Mouse (Mus musculus) embryonic stem cell, embryonic (primary cell): ENCODE data around the gene Trhr2.

ENCODE experiments used
- CTCF ChIA-PET, 4 experiments: fragments of 300-600 bp in 2 of 4; fragments of 350-600 bp in 2 of 4; sonication (Branson Sonifier 250); formaldehyde crosslinking; loops; one replicate each; lab custom pipeline; 2022; ENCODE audit warnings: inconsistent platforms in 2 of 4; lab: Charles Lee
- POLR2A ChIA-PET, 4 experiments: fragments of 300-600 bp in 2 of 4; fragments of 350-600 bp in 2 of 4; sonication (Branson Sonifier 250); formaldehyde crosslinking; loops; one replicate each; lab custom pipeline; 2022; ENCODE audit warnings: antibody characterized with exemption in 4 of 4, inconsistent platforms in 1 of 4; lab: Charles Lee

The Trhr2 gene

GRCm38 (mm10) chr8:122360696-122361416 lies at the start of gene Trhr2:
Gene Trhr2, minus strand, starts transcription at chr8:122360746.
- POLR2A ChIA-PET = no interaction called here
- CTCF ChIA-PET = interaction anchor here in 1 of 4 experiments (0.5 kb wide), 2 partner anchors 58 to 451 kb away, joined by 3 to 6 read pairs; no protein-coding TSS in a partner anchor

- POLR2A ChIA-PET = interaction anchor here in 1 of 4 experiments (1.5 kb wide), 1 partner anchor 16 kb away, joined by 5 read pairs; no protein-coding TSS in a partner anchor
- CTCF ChIA-PET = no interaction called here
Observed at GRCm38 (mm10) chr8:122407678-122408077, 47.1 kb upstream of the Trhr2 start.

GRCm38 (mm10) chr8:122405146-122405805 lies 44.7 kb upstream of the Trhr2 start:
- ChIA-PET CTCF (interaction anchor here in 1 of 4 experiments (0.5 kb wide), 1 partner anchor 363 kb away, joined by 3 read pairs; no protein-coding TSS in a partner anchor), POLR2A (interaction anchor here in 2 of 4 experiments (0.8 to 1.7 kb wide), 5 partner anchors 9 to 18 kb away, joined by 3 to 4 read pairs (median 3); no protein-coding TSS in a partner anchor)

DNA sequence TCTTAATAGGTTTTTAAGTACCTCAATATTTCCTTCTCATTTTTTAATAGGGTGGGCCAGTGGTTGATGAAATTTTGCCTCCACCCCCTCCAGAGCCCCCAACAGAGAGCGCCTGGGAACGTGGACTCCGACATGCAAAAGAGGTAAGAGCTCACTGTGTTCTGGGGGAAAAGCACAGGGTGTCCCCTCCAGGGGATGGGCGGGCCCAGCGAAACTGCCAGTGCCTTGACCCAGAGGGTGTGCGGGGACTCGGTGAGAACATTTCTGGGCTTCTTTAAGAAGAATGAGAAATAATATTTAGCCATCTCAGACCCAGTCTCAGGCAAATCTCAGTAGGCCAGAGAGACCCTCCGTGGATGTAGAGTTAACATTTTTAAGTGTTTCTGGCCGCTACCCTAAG lies 37.6 kb upstream of the Trhr2 start:
- ChIA-PET CTCF (interaction anchor here in 3 of 4 experiments (0.6 to 1.7 kb wide), 5 partner anchors 9 to 100 kb away, joined by 3 to 20 read pairs (median 4); no protein-coding TSS in a partner anchor), POLR2A (interaction anchor here in 3 of 4 experiments (0.6 to 2.6 kb wide), 7 partner anchors 11 to 293 kb away, joined by 3 to 6 read pairs (median 5); partner anchors contain the start of genes Cyba (in 1 of the 3) and Zc3h18 (in 1 of the 3))

- ChIA-PET CTCF (no interaction called here), POLR2A (interaction anchor here in 3 of 4 experiments (0.7 to 1.3 kb wide), 6 partner anchors 9 to 464 kb away, joined by 3 to 7 read pairs (median 4); no protein-coding TSS in a partner anchor)
Observed at GRCm38 (mm10) chr8:122395291-122395690, 34.7 kb upstream of the Trhr2 start.

GRCm38 (mm10) chr8:122393717-122394116 lies 33.2 kb upstream of the Trhr2 start:
- CTCF ChIA-PET = interaction anchor here in 1 of 4 experiments (0.6 kb wide), 1 partner anchor 1148 kb away, joined by 5 read pairs; no protein-coding TSS in a partner anchor
- POLR2A ChIA-PET = no interaction called here

DNA sequence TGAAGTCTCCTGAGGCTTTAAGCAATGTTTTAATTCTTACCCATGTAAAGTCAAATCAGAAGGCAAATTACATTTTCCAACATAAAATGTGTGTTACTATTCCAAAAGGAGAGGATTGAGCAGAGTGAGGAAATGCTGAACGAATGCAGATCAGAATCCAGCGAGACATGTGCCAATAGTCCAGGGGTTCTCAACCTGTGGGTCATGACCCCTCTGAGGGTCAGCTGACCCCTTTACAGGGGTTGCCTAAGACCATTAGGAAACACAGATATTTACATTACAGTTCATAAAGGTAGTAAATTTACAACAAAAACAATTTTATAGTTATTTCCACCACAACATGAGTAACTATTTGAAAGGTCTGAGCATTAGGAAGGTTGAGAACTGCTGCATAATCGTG lies 30.2 kb upstream of the Trhr2 start:
- ChIA-PET CTCF (interaction anchor here in 2 of 4 experiments (0.6 kb wide), 2 partner anchors 412 to 458 kb away, joined by 10 to 15 read pairs; no protein-coding TSS in a partner anchor), POLR2A (interaction anchor here in 2 of 4 experiments (0.6 to 5.1 kb wide), 7 partner anchors 12 to 304 kb away, joined by 3 to 39 read pairs (median 4); partner anchors contain the start of genes Mvd (in 1 of the 2) and Zc3h18 (in 1 of the 2))

DNA sequence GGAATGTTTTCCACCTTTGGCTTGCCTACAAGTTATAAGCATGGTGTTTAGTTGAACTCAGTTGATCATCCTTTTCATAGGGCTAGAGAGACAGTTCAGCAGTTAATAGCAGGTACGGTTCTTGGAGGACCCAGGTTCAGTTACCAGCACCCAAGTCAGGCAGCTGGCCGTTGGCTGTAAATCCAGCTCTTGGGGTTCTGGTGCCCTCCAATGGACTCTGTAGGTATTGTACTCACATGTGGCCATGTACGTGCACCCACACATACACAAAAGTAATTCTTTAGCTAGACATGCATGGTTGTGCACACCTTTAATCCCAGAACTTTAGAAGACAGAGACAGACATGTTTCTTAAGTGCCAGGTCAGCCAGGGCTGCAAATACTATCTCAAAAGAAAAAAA lies 28.8 kb upstream of the Trhr2 start:
- CTCF ChIA-PET = interaction anchor here in 3 of 4 experiments (0.5 to 1.6 kb wide), 9 partner anchors 8 to 160 kb away, joined by 3 to 6 read pairs (median 4); no protein-coding TSS in a partner anchor

GRCm38 (mm10) chr8:122383039-122383438 lies 22.5 kb upstream of the Trhr2 start:
- CTCF ChIA-PET = no interaction called here
- POLR2A ChIA-PET = interaction anchor here in 1 of 4 experiments (0.6 kb wide), 1 partner anchor 9 kb away, joined by 3 read pairs; no protein-coding TSS in a partner anchor

More for the DNA sequence above, 28.8 kb upstream of the Trhr2 start:
- POLR2A ChIA-PET = interaction anchor here in 3 of 4 experiments (0.5 to 5.1 kb wide), 6 partner anchors 10 to 513 kb away, joined by 3 to 39 read pairs (median 6); partner anchors contain the start of gene Zc3h18 (in 2 of the 3)

GRCm38 (mm10) chr8:122376365-122377231 lies 16.1 kb upstream of the Trhr2 start, which contains the start of gene Zc3h18:
Gene Zc3h18, plus strand, starts transcription at chr8:122376609.
- ChIA-PET CTCF (interaction anchor here in 2 of 4 experiments (0.6 to 1.5 kb wide), 4 partner anchors 97 to 802 kb away, joined by 3 to 6 read pairs (median 4); no protein-coding TSS in a partner anchor), POLR2A (interaction anchor here in 3 of 4 experiments (0.8 to 5.2 kb wide), 28 partner anchors 7 to 525 kb away, joined by 3 to 39 read pairs (median 4); partner anchors contain the start of genes Cyba (in 2 of the 3), Mvd (in 2 of the 3), Cdt1 (in 1 of the 3) and Il17c (in 1 of the 3))

- ChIA-PET CTCF (interaction anchor here in 2 of 4 experiments (0.7 to 1.5 kb wide), 4 partner anchors 96 to 398 kb away, joined by 3 to 6 read pairs (median 4); no protein-coding TSS in a partner anchor), POLR2A (interaction anchor here in 2 of 4 experiments (0.7 to 5.2 kb wide), 11 partner anchors 11 to 834 kb away, joined by 3 to 39 read pairs (median 3); partner anchors contain the start of genes Il17c (in 1 of the 2), Mvd (in 1 of the 2) and Zfpm1 (in 1 of the 2))
Observed at GRCm38 (mm10) chr8:122375751-122376364, 15.3 kb upstream of the Trhr2 start.

DNA sequence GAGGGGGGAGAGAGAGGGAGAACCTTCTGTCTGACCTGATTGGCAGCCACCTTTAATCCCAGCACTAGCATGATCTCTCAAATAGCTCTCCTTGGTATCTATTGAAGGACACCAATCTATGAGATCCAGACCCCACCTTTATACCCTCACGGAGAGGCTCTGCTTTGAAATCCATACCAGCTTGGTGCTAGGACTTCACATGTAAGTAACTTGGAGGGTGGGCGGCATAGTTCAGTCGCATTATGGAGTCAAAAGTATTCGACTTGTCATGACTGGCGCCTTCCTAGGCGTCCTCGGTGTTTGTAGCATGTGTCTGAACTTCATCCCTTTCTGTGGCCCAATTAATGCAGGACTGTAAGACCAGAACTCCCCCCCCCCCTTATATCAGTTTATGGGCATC lies 14.8 kb upstream of the Trhr2 start:
- CTCF ChIA-PET = interaction anchor here in 2 of 4 experiments (0.8 to 1.5 kb wide), 3 partner anchors 85 to 397 kb away, joined by 3 read pairs; no protein-coding TSS in a partner anchor
- POLR2A ChIA-PET = interaction anchor here in 3 of 4 experiments (0.7 to 2.8 kb wide), 9 partner anchors 11 to 1706 kb away, joined by 3 to 8 read pairs (median 3); partner anchors contain the start of gene Zfpm1 (in 1 of the 3)

GRCm38 (mm10) chr8:122371706-122372105 lies 11.2 kb upstream of the Trhr2 start:
- ChIA-PET CTCF (interaction anchor here in 2 of 4 experiments (0.7 kb wide), 2 partner anchors 73 to 190 kb away, joined by 3 read pairs; no protein-coding TSS in a partner anchor), POLR2A (interaction anchor here in 1 of 4 experiments (0.6 kb wide), 1 partner anchor 107 kb away, joined by 4 read pairs; no protein-coding TSS in a partner anchor)

DNA sequence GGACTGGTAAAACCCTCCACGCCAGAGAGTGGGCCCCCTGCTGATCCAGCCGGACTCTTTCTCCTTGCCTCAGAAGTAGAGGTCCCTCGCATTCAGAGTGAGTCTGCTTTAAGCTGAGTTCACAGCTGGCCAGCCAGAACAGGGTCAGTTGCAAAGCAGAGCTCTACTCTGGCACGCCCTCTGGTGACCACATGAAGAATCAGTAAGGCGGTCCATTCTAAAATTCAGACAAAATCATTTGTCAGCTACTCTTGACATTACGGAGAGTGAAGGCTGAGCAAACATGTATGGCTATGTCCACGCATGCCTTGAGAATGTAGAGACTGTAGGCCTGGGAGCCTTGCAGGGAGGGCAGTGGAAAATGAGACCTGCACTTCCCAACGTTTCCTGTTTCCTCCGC lies 9.1 kb upstream of the Trhr2 start:
- ChIA-PET CTCF (interaction anchor here (0.5 to 2.7 kb wide), 75 partner anchors 8 to 520 kb away, joined by 3 to 28 read pairs (median 4); partner anchors contain the start of genes Mvd (in 2 of the 4) and Snai3 (in 1 of the 4)), POLR2A (interaction anchor here in 3 of 4 experiments (0.6 to 2.8 kb wide), 23 partner anchors 8 to 519 kb away, joined by 3 to 10 read pairs (median 3); partner anchors contain the start of genes Cyba (in 1 of the 3) and Mvd (in 1 of the 3))

DNA sequence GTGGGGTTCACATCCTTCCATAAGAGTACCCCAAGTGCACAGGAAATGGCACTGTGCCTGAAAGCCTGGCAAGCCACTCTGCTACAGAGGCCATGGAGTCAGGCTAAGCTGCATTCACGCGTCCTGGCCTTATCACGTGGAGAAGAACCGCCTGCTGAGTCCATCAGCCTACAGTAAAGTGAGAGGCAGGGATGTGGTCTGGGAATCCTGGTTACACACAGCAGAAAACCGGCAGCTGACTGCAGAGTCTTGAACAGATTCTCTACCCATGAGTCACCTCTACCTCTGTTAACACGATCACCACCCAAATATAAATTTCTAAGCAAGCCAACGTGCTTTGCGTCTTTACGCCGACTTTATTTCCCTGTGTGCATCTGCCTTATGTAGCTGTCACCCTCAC lies 7.9 kb upstream of the Trhr2 start:
- POLR2A ChIA-PET = interaction anchor here in 3 of 4 experiments (0.6 to 2.8 kb wide), 9 partner anchors 9 to 517 kb away, joined by 3 to 10 read pairs (median 6); partner anchors contain the start of gene Mvd (in 1 of the 3)
- CTCF ChIA-PET = interaction anchor here (0.5 to 2.7 kb wide), 22 partner anchors 11 to 391 kb away, joined by 3 to 28 read pairs (median 8); no protein-coding TSS in a partner anchor

- ChIA-PET CTCF (no interaction called here), POLR2A (interaction anchor here in 1 of 4 experiments (1.0 kb wide), 1 partner anchor 390 kb away, joined by 3 read pairs; no protein-coding TSS in a partner anchor)
Observed at GRCm38 (mm10) chr8:122362967-122363366, 2.4 kb upstream of the Trhr2 start.
